Mouse (Mus musculus) kidney, adult 18-20 months (tissue): ENCODE results near the gene Vmn1r239-ps.
"Not testable (repeated sequence)": the region's sequence is repeated elsewhere in the genome, so short reads cannot be mapped to it uniquely, and the experiment has no call there.

ENCODE experiments used
- DNase-seq: peaks from one replicate; pipeline ENCODE4 v3.0.0; 2021

Vmn1r239-ps gene

DNA sequence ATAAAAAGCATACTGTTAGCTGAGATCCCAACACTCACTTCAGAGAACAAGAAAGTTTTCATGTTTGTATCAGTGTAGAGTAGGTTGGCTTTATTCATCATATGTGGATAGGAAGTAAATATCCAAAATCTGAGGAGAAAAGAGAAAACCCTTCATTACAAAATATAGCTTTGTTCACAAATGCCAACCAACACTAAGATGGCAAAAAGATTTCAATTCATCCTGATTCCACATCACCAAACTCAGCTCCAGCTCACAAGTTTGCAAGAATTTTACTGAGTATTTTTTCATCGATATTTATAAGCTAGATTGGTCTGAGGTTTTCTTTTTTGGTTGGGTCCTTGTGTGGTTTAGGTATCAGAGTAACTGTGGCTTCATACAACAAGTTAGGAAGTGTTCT lies at the start of gene Vmn1r239-ps:
TSS of gene Vmn1r239-ps (minus strand) at position 101 of the 400 bp plus-strand sequence.
- not testable (repeated sequence) for DNase-seq

GRCm38 (mm10) chrX:147489551-147489950 lies 36.0 kb upstream of the Vmn1r239-ps start:
- DNase-seq: no peak

- no peak for DNase-seq
Measured at GRCm38 (mm10) chrX:147443386-147443785, 10.1 kb downstream of the Vmn1r239-ps start.

GRCm38 (mm10) chrX:147435400-147435799 lies 18.1 kb downstream of the Vmn1r239-ps start:
- DNase-seq: no peak

DNA sequence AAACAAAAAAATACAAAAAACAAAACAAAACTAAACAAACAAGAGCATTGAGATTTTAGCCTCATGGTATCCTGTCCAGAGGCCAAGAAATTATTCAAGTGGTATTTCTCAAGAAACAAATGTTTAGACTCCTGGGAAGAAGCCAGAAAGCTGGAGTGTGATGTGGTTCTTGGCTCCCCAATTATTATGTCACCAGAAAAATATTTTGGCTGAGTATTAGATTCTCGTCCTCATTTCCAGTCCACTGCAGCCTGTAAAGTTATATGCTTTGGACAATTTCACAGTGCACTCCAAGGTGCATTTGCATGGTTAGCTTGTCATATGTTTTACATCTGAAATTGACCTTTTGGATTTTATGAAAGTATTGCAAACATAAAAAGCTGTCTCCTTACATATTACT lies 23.8 kb downstream of the Vmn1r239-ps start:
- no peak for DNase-seq

- DNase-seq: no peak
Measured at GRCm38 (mm10) chrX:147429129-147429528, 24.4 kb downstream of the Vmn1r239-ps start, which contains the start of gene Il13ra2. Il13ra2 (minus strand) TSS chrX:147429192.
